Mouse (Mus musculus) testis, adult 2 months (tissue): Measurements from ENCODE around the gene Gm20388. TPM values are rescaled to one million over a fixed set of nuclear protein-coding genes. Genes with fewer than 3 reads are reported as not detected.
A peak's percentile ranks its signal among the peaks of the same experiment; 100 is the strongest.

Source experiments
- H3K27ac ChIP-seq: fragments of 200-500 bp; 2 replicates; pipeline ENCODE4 v1.5.1; 2012; ENCODE audit warnings: low read depth, low read length; ENCODE audit not compliant: control insufficient read depth, insufficient read depth
- H3K27me3 ChIP-seq: fragments of 200-500 bp; 2 replicates; pipeline ENCODE4 v1.6.1; 2012; ENCODE audit warnings: mild to moderate bottlenecking, low read length, moderate library complexity; ENCODE audit not compliant: control insufficient read depth, insufficient read depth
- H3K36me3 ChIP-seq: fragments of 200-500 bp; 2 replicates; pipeline ENCODE4 v1.6.1; 2012; ENCODE audit warnings: mild to moderate bottlenecking, low read length; ENCODE audit not compliant: control insufficient read depth, insufficient read depth
- H3K4me1 ChIP-seq: fragments of 200-500 bp; 2 replicates; pipeline ENCODE4 v1.6.1; 2012; ENCODE audit warnings: low read length; ENCODE audit not compliant: control insufficient read depth, insufficient read depth
- H3K4me3 ChIP-seq: fragments of 200-500 bp; 2 replicates; pipeline ENCODE4 v1.5.1; 2012; ENCODE audit warnings: low read depth, mild to moderate bottlenecking, low read length, moderate library complexity, mixed read lengths; ENCODE audit not compliant: control insufficient read depth
- CTCF ChIP-seq: fragments of 200-500 bp; IDR thresholded peaks from 2 replicates; pipeline ENCODE4 v1.5.1; 2012; ENCODE audit warnings: low read depth, mild to moderate bottlenecking, inconsistent platforms, low read length, moderate library complexity; ENCODE audit not compliant: control insufficient read depth, insufficient read depth, insufficient replicate concordance
- POLR2A ChIP-seq: fragments of 200-500 bp; IDR thresholded peaks from 2 replicates; pipeline ENCODE4 v1.6.1; 2012; ENCODE audit warnings: low read depth, mild to moderate bottlenecking, inconsistent platforms, low read length, moderate library complexity; ENCODE audit not compliant: control insufficient read depth
- polyA plus RNA-seq: library from polyadenylated mRNA; depleted of rRNA; stranded (reverse); fragments of >200 nt; gene quantifications from 2 replicates; pipeline ENCODE4 v1.2.3, GENCODE M21; 2012

Gm20388 gene
- polyA plus RNA-seq, 1 experiment: 5.6 TPM

DNA sequence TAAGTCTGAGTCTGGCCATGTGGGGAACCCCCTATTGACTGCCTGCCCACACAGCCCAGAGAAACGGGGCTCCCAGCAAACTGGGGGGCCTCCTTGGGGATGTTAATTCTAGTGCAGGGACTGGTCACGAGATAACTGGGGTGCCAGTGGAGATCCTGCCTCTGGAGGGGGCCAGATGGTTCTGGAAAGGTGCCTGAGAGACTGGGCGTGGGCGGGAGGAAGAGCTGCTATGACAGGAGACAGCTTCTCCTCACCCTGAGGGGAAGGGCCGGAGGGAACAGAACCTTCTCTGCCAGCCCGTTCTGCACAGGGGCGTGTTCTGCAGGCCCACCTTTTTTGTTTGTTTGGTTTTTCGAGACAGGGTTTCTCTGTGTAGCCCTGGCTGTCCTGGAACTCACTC is 2955.6 kb downstream of the Gm20388 start:
- no peaks in the 10 kb centered on the region for H3K36me3 ChIP-seq
- H3K4me3 ChIP-seq: no peak overlapping the region
- no peaks in the 10 kb centered on the region for H3K27me3 ChIP-seq
- peaks cover 13% of the 10 kb centered on the region for H3K4me1 ChIP-seq
- H3K27ac ChIP-seq: no peak overlapping the region
- TF ChIP-seq POLR2A (no peak), CTCF (no peak)

DNA sequence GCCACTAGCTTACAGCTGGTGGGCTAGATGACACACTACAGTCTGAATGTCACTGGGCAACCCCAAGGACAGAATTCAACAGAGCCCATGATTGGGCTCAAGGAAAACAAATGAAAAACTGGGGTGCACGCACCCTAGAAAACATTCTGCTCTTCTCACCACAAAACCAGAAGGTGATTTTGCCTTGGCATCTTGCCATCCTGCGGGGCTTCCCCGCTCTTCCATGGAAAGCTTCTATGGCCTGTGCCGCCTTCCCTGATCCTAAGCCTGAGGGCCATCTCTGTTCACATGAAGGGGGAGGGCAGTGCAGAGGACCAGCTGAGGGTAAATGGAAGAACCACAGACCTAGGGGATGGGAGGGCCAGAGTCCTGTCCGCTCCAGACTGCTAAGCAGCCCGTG is 2957.3 kb downstream of the Gm20388 start:
- TF ChIP-seq POLR2A (no peak), CTCF (no peak)

GRCm38 (mm10) chr8:122870377-122870863 is 2959.8 kb downstream of the Gm20388 start:
- no peaks in the 10 kb centered on the region for H3K36me3 ChIP-seq
- H3K4me3 ChIP-seq: peak overlapping the region; percentile 64
- H3K27ac ChIP-seq: no peak overlapping the region
- H3K4me1 ChIP-seq: peaks cover 6% of the 10 kb centered on the region; the same call in 1 of the 2 replicates
- H3K27me3 ChIP-seq: no peaks in the 10 kb centered on the region
- TF ChIP-seq CTCF: no peak
- TF ChIP-seq POLR2A: no peak

More for the DNA sequence above, 2957.3 kb downstream of the Gm20388 start:
- Histone ChIP-seq H3K36me3 (no peaks in the 10 kb centered on the region), H3K27ac (no peak overlapping the region), H3K27me3 (no peaks in the 10 kb centered on the region), H3K4me1 (peaks cover 13% of the 10 kb centered on the region), H3K4me3 (no peak overlapping the region)

DNA sequence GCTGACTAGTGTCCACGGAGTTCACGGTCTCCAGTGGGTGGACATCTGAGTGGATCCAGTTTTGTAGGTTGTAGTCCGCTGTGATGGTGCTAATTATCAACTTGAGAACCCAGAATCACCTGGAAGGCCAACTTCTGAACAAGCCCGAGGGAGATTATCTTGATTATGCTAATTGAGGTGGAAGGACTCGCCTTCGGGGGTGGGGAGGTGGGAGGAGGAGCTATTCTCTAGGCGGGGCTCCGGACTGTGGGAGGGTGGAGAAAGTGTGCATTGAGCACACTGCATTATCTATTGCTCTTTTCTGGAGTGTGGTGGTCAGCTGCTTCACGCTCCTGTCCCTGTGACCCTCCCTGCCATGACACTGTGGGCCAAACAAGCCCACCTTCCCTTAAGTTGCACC is 2961.0 kb downstream of the Gm20388 start:
- no peak overlapping the region for H3K27ac ChIP-seq
- no peak for TF ChIP-seq CTCF
- no peak for TF ChIP-seq POLR2A
- H3K4me1 ChIP-seq: peaks cover 6% of the 10 kb centered on the region; the same call in 1 of the 2 replicates
- H3K4me3 ChIP-seq: no peak overlapping the region
- H3K36me3 ChIP-seq: no peaks in the 10 kb centered on the region
- no peaks in the 10 kb centered on the region for H3K27me3 ChIP-seq

- H3K4me3 ChIP-seq: no peak overlapping the region
- TF ChIP-seq POLR2A (no peak), CTCF (no peak)
- H3K4me1 ChIP-seq: peaks cover 6% of the 10 kb centered on the region; the same call in 1 of the 2 replicates
- no peaks in the 10 kb centered on the region for H3K36me3 ChIP-seq
- no peak overlapping the region for H3K27ac ChIP-seq
- H3K27me3 ChIP-seq: no peaks in the 10 kb centered on the region
Measured at GRCm38 (mm10) chr8:122873171-122873570, 2962.5 kb downstream of the Gm20388 start.

GRCm38 (mm10) chr8:122875186-122875585 is 2964.5 kb downstream of the Gm20388 start:
- H3K27me3 ChIP-seq: no peaks in the 10 kb centered on the region
- no peaks in the 10 kb centered on the region; the same call in 1 of the 2 replicates for H3K4me1 ChIP-seq
- TF ChIP-seq POLR2A (no peak), CTCF (no peak)
- no peak overlapping the region for H3K4me3 ChIP-seq
- no peak overlapping the region for H3K27ac ChIP-seq
- no peaks in the 10 kb centered on the region for H3K36me3 ChIP-seq

DNA sequence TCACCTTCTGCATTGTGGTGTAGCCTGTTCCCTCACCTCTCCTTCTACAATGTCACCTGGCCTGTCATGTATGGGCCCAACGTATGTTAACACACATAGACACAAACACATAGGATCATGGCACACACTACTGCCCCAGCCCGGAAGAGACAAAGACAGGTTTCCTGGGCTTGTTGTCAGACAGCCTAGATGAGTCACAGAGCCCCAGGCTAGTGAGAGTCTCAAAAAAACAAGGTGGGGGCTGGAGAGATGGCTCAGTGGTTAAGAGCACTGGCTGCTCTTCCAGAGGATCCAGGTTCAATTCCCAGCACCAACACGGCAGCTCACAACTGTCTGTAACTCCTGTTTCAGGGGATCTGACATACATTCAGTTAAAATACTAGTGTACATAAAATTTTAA is 2967.6 kb downstream of the Gm20388 start:
- TF ChIP-seq CTCF (no peak), POLR2A (no peak)
- H3K27ac ChIP-seq: no peak overlapping the region
- H3K36me3 ChIP-seq: no peaks in the 10 kb centered on the region
- H3K27me3 ChIP-seq: no peaks in the 10 kb centered on the region
- no peak overlapping the region for H3K4me3 ChIP-seq
- H3K4me1 ChIP-seq: no peaks in the 10 kb centered on the region
